14 mouse cellular contexts compared by ENCODE assay signal in the genomic region with DNA sequence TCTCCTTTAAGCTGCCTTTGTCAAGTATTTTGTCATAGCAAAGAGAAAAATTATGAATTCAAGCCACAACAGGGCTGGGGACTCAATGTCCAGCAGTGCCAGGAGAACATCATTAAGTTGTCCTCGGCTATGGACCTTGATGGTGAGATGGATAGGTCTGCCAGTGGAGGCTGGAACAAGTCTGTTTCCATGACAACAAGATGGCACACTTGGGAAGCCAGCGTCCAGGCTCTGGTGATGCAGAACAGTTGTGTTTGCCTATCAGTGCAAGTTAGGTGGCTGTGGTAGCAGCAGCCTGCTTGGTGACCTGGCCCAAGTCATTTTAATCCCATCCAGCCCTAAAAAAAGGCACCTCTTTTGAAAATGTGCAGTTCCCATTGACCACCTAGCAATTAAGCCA.
"Had no signal": no experiment of that assay in that cellular context is flagged by ENCODE, and none has a peak within 500 bp of the region (broad histone marks: within the 10 kb centered on the region; RNA-seq: fewer than 3 reads in every experiment).

No protein-coding gene starts in this region.

- H3K4me3 ChIP-seq: kidney, embryonic 15.5 days; limb, embryonic 15.5 days; liver, embryonic 12.5 days; lung, embryonic 15.5 days; megakaryocyte, embryonic 14.5 days; midbrain, embryonic 12.5 days; stomach, embryonic 15.5 days had no signal

- H3K9ac ChIP-seq: kidney, embryonic 15.5 days; limb, embryonic 15.5 days; liver, embryonic 12.5 days; lung, embryonic 15.5 days; midbrain, embryonic 12.5 days; stomach, embryonic 15.5 days had no signal

- DNase-seq: kidney, adult 2 months; kidney, postnatal 14 days; layer of hippocampus, postnatal 36 days; lung, postnatal 14 days; right cerebral cortex, postnatal 14 days; thymus, postnatal 4 days had no signal

- ATAC-seq: liver, embryonic 12.5 days had no signal

- H3K27me3 ChIP-seq: kidney, embryonic 15.5 days; limb, embryonic 15.5 days; lung, embryonic 15.5 days; midbrain, embryonic 12.5 days; stomach, embryonic 15.5 days had no signal

- H3K27ac ChIP-seq: kidney, embryonic 15.5 days; limb, embryonic 15.5 days; liver, embryonic 12.5 days; lung, embryonic 15.5 days; macrophage; midbrain, embryonic 12.5 days; stomach, embryonic 15.5 days had no signal

- H3K4me1 ChIP-seq: liver, embryonic 12.5 days; lung, embryonic 15.5 days; stomach, embryonic 15.5 days had no signal

- H3K36me3 ChIP-seq: limb, embryonic 15.5 days; liver, embryonic 12.5 days; lung, embryonic 15.5 days; midbrain, embryonic 12.5 days; stomach, embryonic 15.5 days had no signal

- H3K4me2 ChIP-seq: kidney, embryonic 15.5 days; limb, embryonic 15.5 days; liver, embryonic 12.5 days; lung, embryonic 15.5 days; midbrain, embryonic 12.5 days; stomach, embryonic 15.5 days had no signal

- H3K9me3 ChIP-seq: kidney, embryonic 15.5 days; limb, embryonic 15.5 days; liver, embryonic 12.5 days; lung, embryonic 15.5 days; midbrain, embryonic 12.5 days; stomach, embryonic 15.5 days had no signal
